Mouse (Mus musculus): Measurements from ENCODE around the gene Poc1a. TPM values are rescaled to one million over a fixed set of nuclear protein-coding genes. Genes with fewer than 3 reads are reported as not detected.

The Poc1a gene
- polyA plus RNA-seq, 1 experiment = 7.6 TPM

DNA sequence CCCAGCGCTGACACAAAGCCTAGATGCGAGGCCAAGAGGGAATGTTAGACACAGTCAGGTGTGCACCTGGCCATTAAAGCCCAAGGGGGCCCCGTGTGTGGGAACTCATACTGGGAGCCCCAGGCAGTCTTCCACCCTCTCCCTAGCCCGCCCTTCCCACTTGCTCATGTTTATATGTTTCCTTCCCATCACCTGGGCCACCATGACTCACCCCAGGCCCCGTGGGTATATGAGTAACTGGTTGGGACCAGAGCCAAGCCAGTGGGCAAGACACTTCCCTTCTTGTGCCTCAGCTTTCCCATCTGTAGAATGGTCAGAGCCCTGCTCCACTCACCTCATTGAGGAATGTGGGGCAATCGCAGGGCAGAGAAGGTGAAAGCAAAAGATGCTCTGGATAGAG, 80.3 kb downstream of the Poc1a start:
- TF ChIP-seq CEBPB (IDR thresholded peaks at IDR 0.05; ENCODE audit: insufficient read depth, poor library complexity, severe bottlenecking) = no peak
- no peak for TF ChIP-seq MYOG (IDR thresholded peaks at IDR 0.05; ENCODE audit: control insufficient read depth in 1 of 3, insufficient read depth in 1 of 3, insufficient read length in 2 of 3, low read depth in 2 of 3)
- TF ChIP-seq SRF (IDR thresholded peaks at IDR 0.05; ENCODE audit: control insufficient read depth, insufficient read length, low read depth) = no peak
- no peak for TF ChIP-seq REST (IDR thresholded peaks at IDR 0.05; ENCODE audit: insufficient read depth, insufficient read length)
- no peak for TF ChIP-seq USF1 (IDR thresholded peaks at IDR 0.05; ENCODE audit: low read depth)
- TF ChIP-seq E2F4 (IDR thresholded peaks at IDR 0.05; ENCODE audit: insufficient read depth) = no peak
- TF ChIP-seq TCF3 (IDR thresholded peaks at IDR 0.05; ENCODE audit: insufficient read length, low read depth) = no peak
- no peak for TF ChIP-seq POLR2AphosphoS2 (IDR thresholded peaks at IDR 0.05; ENCODE audit: insufficient read length, low read depth)
- no peak for TF ChIP-seq TCF12 (IDR thresholded peaks at IDR 0.05; ENCODE audit: insufficient read depth, poor library complexity, severe bottlenecking)
- no peak for TF ChIP-seq POLR2A (IDR thresholded peaks at IDR 0.05; ENCODE audit: insufficient read length, low read depth)
- no peak for TF ChIP-seq MYOD1 (IDR thresholded peaks at IDR 0.05; ENCODE audit: control insufficient read depth in 1 of 3, insufficient read length in 2 of 3, low read depth in 2 of 3)
- TF ChIP-seq MAX (IDR thresholded peaks at IDR 0.05; ENCODE audit: low read depth) = no peak
- H3ac ChIP-seq (ENCODE audit: control insufficient read depth, insufficient read length) = no peak overlapping the region

DNA sequence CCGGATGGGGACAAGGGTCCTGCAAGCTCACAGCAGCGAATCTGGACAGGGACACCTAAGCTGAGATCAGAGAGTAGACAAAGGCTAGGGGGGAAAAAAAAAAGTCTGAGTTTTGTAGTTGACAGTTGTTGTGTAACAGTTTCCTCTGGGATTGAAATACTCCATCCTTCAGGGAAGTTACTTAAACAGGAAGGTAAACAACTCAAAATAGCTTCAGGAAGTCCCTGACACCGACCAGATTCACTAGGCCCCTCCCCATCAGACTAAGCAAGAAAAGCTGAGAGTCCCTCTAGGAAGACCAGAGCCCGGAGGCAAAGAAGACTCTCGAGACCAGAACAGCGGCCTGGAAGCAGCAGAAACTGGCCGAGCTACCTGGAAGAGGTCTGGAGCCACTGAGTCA, 84.5 kb downstream of the Poc1a start:
- TF ChIP-seq MAX (IDR thresholded peaks at IDR 0.05; ENCODE audit: low read depth) (no peak), SRF (IDR thresholded peaks at IDR 0.05; ENCODE audit: control insufficient read depth, insufficient read length, low read depth) (no peak), POLR2AphosphoS2 (IDR thresholded peaks at IDR 0.05; ENCODE audit: insufficient read length, low read depth) (no peak), USF1 (IDR thresholded peaks at IDR 0.05; ENCODE audit: low read depth) (no peak), POLR2A (IDR thresholded peaks at IDR 0.05; ENCODE audit: insufficient read length, low read depth) (no peak), MYOG (IDR thresholded peaks at IDR 0.05; ENCODE audit: control insufficient read depth in 1 of 3, insufficient read depth in 1 of 3, insufficient read length in 2 of 3, low read depth in 2 of 3) (no peak), TCF12 (IDR thresholded peaks at IDR 0.05; ENCODE audit: insufficient read depth, poor library complexity, severe bottlenecking) (no peak), MYOD1 (IDR thresholded peaks at IDR 0.05; ENCODE audit: control insufficient read depth in 1 of 3, insufficient read length in 2 of 3, low read depth in 2 of 3) (no peak), REST (IDR thresholded peaks at IDR 0.05; ENCODE audit: insufficient read depth, insufficient read length) (no peak), CEBPB (IDR thresholded peaks at IDR 0.05; ENCODE audit: insufficient read depth, poor library complexity, severe bottlenecking) (no peak), TCF3 (IDR thresholded peaks at IDR 0.05; ENCODE audit: insufficient read length, low read depth) (no peak), E2F4 (IDR thresholded peaks at IDR 0.05; ENCODE audit: insufficient read depth) (no peak)
- no peaks in the 10 kb centered on the region for H3K27me3 ChIP-seq (ENCODE audit: control insufficient read depth, insufficient read depth, insufficient read length)

More for the DNA sequence above, 80.3 kb downstream of the Poc1a start:
- H3K36me3 ChIP-seq (ENCODE audit: control insufficient read depth, insufficient read depth) = no peaks in the 10 kb centered on the region
- H3K27me3 ChIP-seq (ENCODE audit: control insufficient read depth, insufficient read depth, insufficient read length) = no peaks in the 10 kb centered on the region
- no peaks in the 10 kb centered on the region for H3K79me2 ChIP-seq (ENCODE audit: control insufficient read depth, insufficient read depth)
- no peak overlapping the region for H3K4me2 ChIP-seq (ENCODE audit: low read depth)
- no peak overlapping the region for H3K4me3 ChIP-seq

DNA sequence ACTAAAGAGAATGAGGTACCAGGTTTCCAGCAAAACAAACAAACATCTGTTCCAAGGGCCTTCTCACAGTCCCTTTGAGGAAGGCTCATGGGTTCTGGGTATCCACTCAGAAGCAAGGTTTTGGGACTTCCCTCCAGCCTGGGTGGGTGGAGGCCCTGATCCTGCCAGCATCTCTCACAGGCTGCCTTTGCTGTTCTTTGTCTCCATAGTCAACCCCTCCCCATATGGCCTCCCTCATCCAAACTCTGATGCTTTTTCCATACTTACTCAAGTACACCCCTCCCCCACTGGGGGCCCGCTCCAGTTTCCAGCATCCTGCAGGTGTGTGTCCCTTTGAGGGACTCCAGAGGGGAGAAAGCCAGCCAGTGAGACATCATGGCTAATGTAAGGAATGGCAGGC, 85.3 kb downstream of the Poc1a start:
- no peak for TF ChIP-seq REST (IDR thresholded peaks at IDR 0.05; ENCODE audit: insufficient read depth, insufficient read length)
- TF ChIP-seq SRF (IDR thresholded peaks at IDR 0.05; ENCODE audit: control insufficient read depth, insufficient read length, low read depth) = no peak
- H3K27me3 ChIP-seq (ENCODE audit: control insufficient read depth, insufficient read depth, insufficient read length) = no peaks in the 10 kb centered on the region
- H3ac ChIP-seq (ENCODE audit: control insufficient read depth, insufficient read length) = no peak overlapping the region
- H3K36me3 ChIP-seq (ENCODE audit: control insufficient read depth, insufficient read depth) = no peaks in the 10 kb centered on the region
- H3K79me2 ChIP-seq (ENCODE audit: control insufficient read depth, insufficient read depth) = peaks cover 19% of the 10 kb centered on the region
- no peak overlapping the region for H3K4me2 ChIP-seq (ENCODE audit: low read depth)
- H3K4me3 ChIP-seq = no peak overlapping the region

More for the DNA sequence above, 84.5 kb downstream of the Poc1a start:
- Histone ChIP-seq H3ac (ENCODE audit: control insufficient read depth, insufficient read length) (no peak overlapping the region), H3K36me3 (ENCODE audit: control insufficient read depth, insufficient read depth) (no peaks in the 10 kb centered on the region), H3K79me2 (ENCODE audit: control insufficient read depth, insufficient read depth) (peaks cover 11% of the 10 kb centered on the region), H3K4me3 (no peak overlapping the region), H3K4me2 (ENCODE audit: low read depth) (no peak overlapping the region)

DNA sequence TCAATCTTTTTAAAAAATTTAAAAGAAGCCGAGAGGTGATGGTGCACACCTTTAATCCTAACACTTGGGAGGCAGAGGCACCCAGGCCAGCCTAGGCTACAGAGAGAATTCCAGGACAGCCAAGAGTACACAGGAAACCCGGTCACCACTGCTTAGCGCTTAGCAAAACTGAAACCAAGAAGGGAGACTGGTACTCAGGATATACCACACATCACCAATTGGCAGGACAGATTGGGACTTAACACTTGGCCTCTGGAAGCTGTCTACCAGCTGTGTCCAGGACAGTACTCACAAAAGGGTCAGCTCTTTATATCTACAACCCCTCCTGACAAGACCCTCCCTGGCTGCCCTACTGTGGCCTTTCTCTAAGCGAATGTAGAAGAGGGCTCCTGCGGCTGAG, 86.1 kb downstream of the Poc1a start:
- peaks cover 20% of the 10 kb centered on the region for H3K79me2 ChIP-seq (ENCODE audit: control insufficient read depth, insufficient read depth)
- no peaks in the 10 kb centered on the region for H3K36me3 ChIP-seq (ENCODE audit: control insufficient read depth, insufficient read depth)
- H3K4me3 ChIP-seq = peak overlapping the region; percentile 78
- peak overlapping the region; percentile 68 for H3ac ChIP-seq (ENCODE audit: control insufficient read depth, insufficient read length)
- peak overlapping the region; percentile 88 for H3K4me2 ChIP-seq (ENCODE audit: low read depth)
- TF ChIP-seq REST (IDR thresholded peaks at IDR 0.05; ENCODE audit: insufficient read depth, insufficient read length) = no peak
- no peak for TF ChIP-seq SRF (IDR thresholded peaks at IDR 0.05; ENCODE audit: control insufficient read depth, insufficient read length, low read depth)
- TF ChIP-seq MYOG (IDR thresholded peaks at IDR 0.05; ENCODE audit: control insufficient read depth in 1 of 3, insufficient read depth in 1 of 3, insufficient read length in 2 of 3, low read depth in 2 of 3) = no peak
- no peak for TF ChIP-seq TCF3 (IDR thresholded peaks at IDR 0.05; ENCODE audit: insufficient read length, low read depth)
- TF ChIP-seq E2F4 (IDR thresholded peaks at IDR 0.05; ENCODE audit: insufficient read depth) = no peak
- no peak for TF ChIP-seq MAX (IDR thresholded peaks at IDR 0.05; ENCODE audit: low read depth)
- TF ChIP-seq TCF12 (IDR thresholded peaks at IDR 0.05; ENCODE audit: insufficient read depth, poor library complexity, severe bottlenecking) = no peak
- no peak for TF ChIP-seq USF1 (IDR thresholded peaks at IDR 0.05; ENCODE audit: low read depth)
- TF ChIP-seq POLR2A (IDR thresholded peaks at IDR 0.05; ENCODE audit: insufficient read length, low read depth) = no peak
- TF ChIP-seq MYOD1 (IDR thresholded peaks at IDR 0.05; ENCODE audit: control insufficient read depth in 1 of 3, insufficient read length in 2 of 3, low read depth in 2 of 3) = no peak
- no peaks in the 10 kb centered on the region for H3K27me3 ChIP-seq (ENCODE audit: control insufficient read depth, insufficient read depth, insufficient read length)

DNA sequence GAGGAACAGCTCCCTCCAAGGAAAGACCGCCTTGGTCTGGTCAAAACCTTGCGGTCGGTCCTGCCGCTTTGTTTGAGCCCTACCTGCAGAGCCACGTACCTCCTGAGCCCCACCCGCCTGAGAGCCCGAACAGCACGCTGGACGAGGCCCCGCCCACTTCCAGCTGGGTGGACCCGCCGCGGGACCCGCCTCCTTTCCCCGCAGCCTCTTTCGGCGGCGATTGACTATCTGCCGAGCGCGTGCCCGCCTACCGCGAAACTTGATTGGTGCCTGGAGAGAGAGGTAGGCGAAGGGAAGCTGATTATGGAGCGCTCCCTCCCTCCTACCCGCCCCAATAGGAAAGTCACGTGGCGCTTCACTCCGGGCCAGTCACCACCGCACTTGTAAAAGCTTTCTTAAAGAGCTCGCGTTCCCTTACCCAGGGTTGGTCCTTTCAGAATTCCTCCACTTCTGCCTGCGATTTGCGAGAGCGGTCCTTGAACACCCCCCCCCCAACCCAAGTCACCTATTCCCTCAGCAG, 86.8 kb downstream of the Poc1a start:
- H3K4me2 ChIP-seq (ENCODE audit: low read depth) = peak overlapping the region; percentile 88
- peak overlapping the region; percentile 68 for H3ac ChIP-seq (ENCODE audit: control insufficient read depth, insufficient read length)
- peaks cover 26% of the 10 kb centered on the region for H3K79me2 ChIP-seq (ENCODE audit: control insufficient read depth, insufficient read depth)
- peak overlapping the region; percentile 78 for H3K4me3 ChIP-seq
- H3K36me3 ChIP-seq (ENCODE audit: control insufficient read depth, insufficient read depth) = no peaks in the 10 kb centered on the region
- H3K27me3 ChIP-seq (ENCODE audit: control insufficient read depth, insufficient read depth, insufficient read length) = no peaks in the 10 kb centered on the region
- TF ChIP-seq POLR2AphosphoS2 (IDR thresholded peaks at IDR 0.05; ENCODE audit: insufficient read length, low read depth) (peak; percentile 40), CEBPB (IDR thresholded peaks at IDR 0.05; ENCODE audit: insufficient read depth, poor library complexity, severe bottlenecking) (no peak), USF1 (IDR thresholded peaks at IDR 0.05; ENCODE audit: low read depth) (peak; percentile 95), TCF12 (IDR thresholded peaks at IDR 0.05; ENCODE audit: insufficient read depth, poor library complexity, severe bottlenecking) (no peak), POLR2A (IDR thresholded peaks at IDR 0.05; ENCODE audit: insufficient read length, low read depth) (peak; percentile 48), MYOD1 (IDR thresholded peaks at IDR 0.05; ENCODE audit: control insufficient read depth in 1 of 3, insufficient read length in 2 of 3, low read depth in 2 of 3) (no peak), TCF3 (IDR thresholded peaks at IDR 0.05; ENCODE audit: insufficient read length, low read depth) (no peak), SRF (IDR thresholded peaks at IDR 0.05; ENCODE audit: control insufficient read depth, insufficient read length, low read depth) (peak; percentile 74), MAX (IDR thresholded peaks at IDR 0.05; ENCODE audit: low read depth) (no peak), REST (IDR thresholded peaks at IDR 0.05; ENCODE audit: insufficient read depth, insufficient read length) (no peak), E2F4 (IDR thresholded peaks at IDR 0.05; ENCODE audit: insufficient read depth) (no peak)

All from myocyte (in vitro differentiated cells).